Mouse (Mus musculus): ENCODE measurements at regions not wholly inside any gene's neighbourhood (a gene's known extent, or its start where the extent isn't known, plus 50 kb on each side); places are given as distances from the start of the nearest gene placed in this dataset.

DNA sequence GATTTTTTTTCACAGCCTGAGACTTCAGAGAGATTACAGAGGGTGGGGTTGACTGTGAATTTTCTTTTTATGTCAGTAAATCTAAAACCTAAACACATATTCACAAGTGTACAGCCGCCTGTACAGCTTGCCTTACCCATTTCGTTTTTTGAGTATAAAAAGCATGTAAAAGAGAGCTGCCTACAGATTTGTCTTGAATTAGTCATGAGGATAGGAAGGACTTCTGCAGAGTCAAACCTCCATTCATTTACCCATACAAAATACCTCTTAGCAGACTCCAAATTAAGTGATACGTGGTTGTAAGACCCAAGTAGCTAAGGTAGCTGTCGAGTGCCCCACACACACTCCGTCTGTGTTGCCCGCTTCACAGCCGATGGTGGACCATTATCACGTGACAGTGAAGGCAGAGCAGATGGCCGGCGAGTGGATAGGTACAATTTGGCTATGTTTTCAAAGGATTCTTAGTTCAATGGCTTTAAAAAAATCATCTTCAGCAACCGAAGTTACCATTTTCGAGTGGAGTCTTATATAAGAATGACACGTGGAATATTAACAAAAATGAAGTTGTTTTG lies 591.3 kb downstream of the Ptprc start:
- no peak for TF ChIP-seq EP300 (IDR thresholded peaks at IDR 0.05; ENCODE audit: low read depth)
- no peak for TF ChIP-seq CTCF (IDR thresholded peaks at IDR 0.05; ENCODE audit: low read depth)
